ENCODE assay signal across 8 mouse cellular contexts in genomic region chr13:49381230-49381629, GRCm38 (mm10). TPM values are rescaled to one million over a fixed set of nuclear protein-coding genes. Genes with fewer than 3 reads are reported as not detected.
DNase-seq lines count a peak whose midpoint lies in the region; ATAC-seq and TF ChIP-seq lines count a peak whose summit lies in the region.

No protein-coding gene starts in this region.

- peaks cover 33% of the 10 kb centered on the region for H3K36me3 ChIP-seq in heart, embryonic 11.5 days (ENCODE audit: control insufficient read depth, insufficient read depth, low read length)
- no peaks in the 10 kb centered on the region; the same call in 1 of the 2 replicates for H3K36me3 ChIP-seq in heart, adult 2 months (ENCODE audit: control insufficient read depth, insufficient read depth, low read length)
- H3K36me3 ChIP-seq in limb, embryonic 14.5 days (ENCODE audit: control insufficient read depth, insufficient read depth, low read length), result peaks cover 95% of the 10 kb centered on the region
- H3K36me3 ChIP-seq in midbrain, postnatal 0 days (ENCODE audit: insufficient read depth, low read length), result peaks cover 82% of the 10 kb centered on the region

- TF ChIP-seq POLR2A in heart, adult 2 months (IDR thresholded peaks at IDR 0.05; ENCODE audit: insufficient read depth, low read depth, low read length), result 0 out of 2 replicates have a peak, but pooled peaks have one; percentile 16
- TF ChIP-seq POLR2A in limb, embryonic 14.5 days (IDR thresholded peaks at IDR 0.05; ENCODE audit: borderline replicate concordance, extremely low read depth, insufficient read depth, insufficient read length), result 0 out of 2 replicates have a peak, but pooled peaks have one; percentile 17

- H3K27ac ChIP-seq in heart, embryonic 11.5 days (ENCODE audit: low read depth, low read length), result no peak overlapping the region
- peak overlapping the region; percentile 85 for H3K27ac ChIP-seq in heart, adult 2 months
- H3K27ac ChIP-seq in limb, embryonic 14.5 days (replicated peaks; ENCODE audit: low read depth, low read length), result no peak overlapping the region
- no peak overlapping the region for H3K27ac ChIP-seq in midbrain, postnatal 0 days (ENCODE audit: low read depth, low read length)

- H3K9me3 ChIP-seq in heart, embryonic 11.5 days (replicated peaks; ENCODE audit: control insufficient read depth, low read length), result no peaks in the 10 kb centered on the region
- H3K9me3 ChIP-seq in limb, embryonic 14.5 days (ENCODE audit: control insufficient read depth, low read length), result no peaks in the 10 kb centered on the region
- no peaks in the 10 kb centered on the region for H3K9me3 ChIP-seq in midbrain, postnatal 0 days (ENCODE audit: low read length)

- H3K4me3 ChIP-seq in heart, embryonic 11.5 days (ENCODE audit: low read depth, low read length), result no peak overlapping the region
- no peak overlapping the region for H3K4me3 ChIP-seq in heart, adult 2 months
- H3K4me3 ChIP-seq in limb, embryonic 14.5 days (replicated peaks; ENCODE audit: low read length), result no peak overlapping the region
- H3K4me3 ChIP-seq in midbrain, postnatal 0 days (ENCODE audit: low read depth, low read length), result no peak overlapping the region

- DNase-seq in heart, adult 11 months, result peak; percentile 99
- peak; percentile 78 for DNase-seq in embryo, embryonic 9.5 days (ENCODE audit: extremely low spot score)
- DNase-seq in heart, adult 2 months, result peak; percentile 90 to 97
- peak; percentile 76 to 90 for DNase-seq in kidney, adult 8-10 months
- DNase-seq in limb, embryonic 14.5 days (ENCODE audit: low spot score), result peak; percentile 68
- DNase-seq in midbrain, postnatal 0 days (ENCODE audit: low spot score), result peak; percentile 75
- peak; percentile 81 to 88 for DNase-seq in spleen, postnatal 10 days (ENCODE audit: low spot score in 2 of 2)

- H3K27me3 ChIP-seq in heart, embryonic 11.5 days (ENCODE audit: control insufficient read depth, insufficient read depth, low read length), result no peaks in the 10 kb centered on the region
- H3K27me3 ChIP-seq in heart, adult 2 months (ENCODE audit: control insufficient read depth, insufficient read depth, low read length), result no peaks in the 10 kb centered on the region
- H3K27me3 ChIP-seq in limb, embryonic 14.5 days (ENCODE audit: control insufficient read depth, insufficient read depth, low read length), result no peaks in the 10 kb centered on the region
- H3K27me3 ChIP-seq in midbrain, postnatal 0 days (ENCODE audit: insufficient read depth, low read length), result no peaks in the 10 kb centered on the region

- peak; percentile 95; the same call in 1 of the 2 replicates for TF ChIP-seq CTCF in heart, adult 2 months (IDR thresholded peaks at IDR 0.05)
- peak; percentile 91 for TF ChIP-seq CTCF in midbrain, postnatal 0 days (IDR thresholded peaks at IDR 0.05)

- no peak overlapping the region for H3K4me2 ChIP-seq in heart, embryonic 11.5 days
- no peak overlapping the region for H3K4me2 ChIP-seq in limb, embryonic 14.5 days (replicated peaks; ENCODE audit: low read depth, low read length, severe bottlenecking)
- H3K4me2 ChIP-seq in midbrain, postnatal 0 days (ENCODE audit: low read depth, low read length, poor library complexity, severe bottlenecking), result no peak overlapping the region

- H3K79me2 ChIP-seq in heart, adult 2 months (replicated peaks; ENCODE audit: control insufficient read depth, insufficient read depth, low read length), result no peaks in the 10 kb centered on the region; the same call in 1 of the 2 replicates

- H3K4me1 ChIP-seq in heart, embryonic 11.5 days (ENCODE audit: control insufficient read depth, insufficient read depth, low read length), result no peaks in the 10 kb centered on the region
- H3K4me1 ChIP-seq in heart, adult 2 months (ENCODE audit: control insufficient read depth, insufficient read depth, low read length), result peaks cover 11% of the 10 kb centered on the region
- no peaks in the 10 kb centered on the region for H3K4me1 ChIP-seq in limb, embryonic 14.5 days (ENCODE audit: control insufficient read depth, insufficient read depth, low read length)
- no peaks in the 10 kb centered on the region for H3K4me1 ChIP-seq in midbrain, postnatal 0 days (ENCODE audit: insufficient read depth, low read length)

- 13% methylated on average over 3 of the region's 3 CpGs for WGBS in heart, embryonic 11.5 days (ENCODE audit: insufficient replicate concordance)
- WGBS in heart, adult 2 months, result 7% methylated on average over 3 of the region's 3 CpGs
- 21% methylated on average over 3 of the region's 3 CpGs for WGBS in limb, embryonic 14.5 days
- 21% methylated on average over 3 of the region's 3 CpGs for WGBS in midbrain, postnatal 0 days

- H3K9ac ChIP-seq in heart, embryonic 11.5 days (ENCODE audit: low read depth, low read length), result no peak overlapping the region
- H3K9ac ChIP-seq in heart, adult 2 months (ENCODE audit: low read depth, low read length), result peak overlapping the region; percentile 7; the same call in 1 of the 2 replicates
- H3K9ac ChIP-seq in limb, embryonic 14.5 days (ENCODE audit: low read depth, low read length, severe bottlenecking), result 0 out of 2 replicates have a peak overlapping the region, but pooled peaks have one; percentile 4
- H3K9ac ChIP-seq in midbrain, postnatal 0 days (replicated peaks; ENCODE audit: low read length, poor library complexity, severe bottlenecking), result no peak overlapping the region

- peak; percentile 99 for TF ChIP-seq EP300 in heart, adult 2 months (IDR thresholded peaks at IDR 0.05; ENCODE audit: insufficient read depth, low read depth, low read length)

- intact Hi-C loops in heart, adult 2 months (cut with DNase I), result loop anchor here (1.0 to 10.0 kb wide), 3 partner anchors 42 to 166 kb away; partner anchors contain the start of gene Card19

- no peak for ATAC-seq in heart, embryonic 11.5 days (replicated peaks; ENCODE audit: insufficient number of reproducible peaks, low FRiP score, low TSS enrichment)
- peak; percentile 70; the same call in 1 of the 2 replicates for ATAC-seq in limb, embryonic 14.5 days (ENCODE audit: low FRiP score, low read depth)
- ATAC-seq in midbrain, postnatal 0 days (ENCODE audit: low FRiP score), result peak; percentile 64

RNA-seq across cellular contexts. Expression of gene Ippk, which starts 39.8 kb away (rescaled TPM):
- polyA plus RNA-seq in heart, embryonic 11.5 days (2014; fragmentation: Nextera tagmentation; extraction: Ambion mirVana), result 11.1 and 11.6 TPM in 2 replicates
- 1 to 10 TPM; 6.7 to 7.3 TPM for total RNA-seq in heart, adult 2 months (2021)
- 4.3 and 6.9 TPM in 2 replicates for polyA plus RNA-seq in heart, adult 2 months (2012; rRNA removed)
- 9.0 and 9.8 TPM in 2 replicates for polyA plus RNA-seq in limb, embryonic 14.5 days (2012; rRNA removed)
- polyA plus RNA-seq in limb, embryonic 14.5 days (2014; fragmentation: Nextera tagmentation; extraction: Ambion mirVana), result 14.3 and 14.5 TPM in 2 replicates
- total RNA-seq in midbrain, postnatal 0 days (2014; rRNA removed), result 11.9 TPM in 2 replicates
- 10.4 and 10.9 TPM in 2 replicates for polyA plus RNA-seq in midbrain, postnatal 0 days (2015; fragmentation: Nextera tagmentation; extraction: Ambion mirVana)

RNA-seq across cellular contexts. Expression of gene Bicd2, which starts 39.8 kb away (rescaled TPM):
- 34.0 and 42.8 TPM in 2 replicates for polyA plus RNA-seq in heart, embryonic 11.5 days (2014; fragmentation: Nextera tagmentation; extraction: Ambion mirVana)
- total RNA-seq in heart, adult 2 months (2021), result 10 to 100 TPM; 72.4 to 77.6 TPM
- 44.5 and 64.2 TPM in 2 replicates for polyA plus RNA-seq in heart, adult 2 months (2012; rRNA removed)
- polyA plus RNA-seq in limb, embryonic 14.5 days (2012; rRNA removed), result 30.5 and 30.7 TPM in 2 replicates
- 30.8 and 34.1 TPM in 2 replicates for polyA plus RNA-seq in limb, embryonic 14.5 days (2014; fragmentation: Nextera tagmentation; extraction: Ambion mirVana)
- total RNA-seq in midbrain, postnatal 0 days (2014; rRNA removed), result 49.3 and 50.4 TPM in 2 replicates
- polyA plus RNA-seq in midbrain, postnatal 0 days (2015; fragmentation: Nextera tagmentation; extraction: Ambion mirVana), result 24.0 and 24.1 TPM in 2 replicates

Comparison
In these comparisons a context has a peak if more than half of its experiments do, and no peak if none do; other contexts are left out.
1. H3K9ac ChIP-seq: peak in heart, adult 2 months (single experiment) and limb, embryonic 14.5 days (single experiment); none in heart, embryonic 11.5 days (single experiment) and midbrain, postnatal 0 days (single experiment).
2. Peak in every context shown above with its lines, with median percentiles within 50 percentile points of each other: DNase-seq.